Mouse (Mus musculus) midbrain, embryonic 10.5 days (tissue): ENCODE measurements at regions not wholly inside any gene's neighbourhood (a gene's known extent, or its start where the extent isn't known, plus 50 kb on each side); places are given as distances from the start of the nearest gene placed in this dataset.
A peak's percentile ranks its signal among the peaks of the same experiment; 100 is the strongest.

Experiments
- DNase-seq: peaks from one replicate; pipeline ENCODE4 v3.0.0-alpha.2; 2017; ENCODE audit warnings: low spot score
- H3K27ac ChIP-seq: fragments of 300-500 bp; sonication (generic); replicated peaks from 2 replicates; pipeline ENCODE4 v1.5.1; 2016; ENCODE audit warnings: mild to moderate bottlenecking
- H3K27me3 ChIP-seq: fragments of 300-500 bp; sonication (generic); 2 replicates; pipeline ENCODE4 v1.6.1; 2016; ENCODE audit warnings: low read depth, mild to moderate bottlenecking; ENCODE audit not compliant: poor library complexity, severe bottlenecking
- H3K36me3 ChIP-seq: fragments of 300-500 bp; sonication (generic); 2 replicates; pipeline ENCODE4 v1.6.1; 2016; ENCODE audit warnings: mild to moderate bottlenecking, moderate library complexity
- H3K4me1 ChIP-seq: fragments of 300-500 bp; sonication (generic); 2 replicates; pipeline ENCODE4 v1.6.1; 2016
- H3K4me3 ChIP-seq: fragments of 300-500 bp; sonication (generic); 2 replicates; pipeline ENCODE4 v1.5.1; 2016; ENCODE audit warnings: mild to moderate bottlenecking, moderate library complexity
- H3K9me3 ChIP-seq: fragments of 300-500 bp; sonication (generic); replicated peaks from 2 replicates; pipeline ENCODE4 v1.6.1; 2016; ENCODE audit warnings: mild to moderate bottlenecking
- WGBS: fragments of 180-500 bp; shearing (Covaris S2); methylation state at CpG from one replicate; pipeline ENCODE4 v1.1.7; 2016; 5-methylcytosine and 5-hydroxymethylcytosine counted together

- Histone ChIP-seq H3K9me3 (no peaks in the 10 kb centered on the region), H3K27ac (no peak overlapping the region), H3K27me3 (no peaks in the 10 kb centered on the region), H3K4me3 (no peak overlapping the region), H3K36me3 (no peaks in the 10 kb centered on the region), H3K4me1 (0 out of 2 replicates have a peak, but pooled peaks cover 6% of the 10 kb centered on the region)
- no peak for DNase-seq
- WGBS, result 66% methylated on average over 5 of the region's 5 CpGs
Measured at GRCm38 (mm10) chr7:72507946-72508345, 201.5 kb upstream of the Mctp2 start.

DNA sequence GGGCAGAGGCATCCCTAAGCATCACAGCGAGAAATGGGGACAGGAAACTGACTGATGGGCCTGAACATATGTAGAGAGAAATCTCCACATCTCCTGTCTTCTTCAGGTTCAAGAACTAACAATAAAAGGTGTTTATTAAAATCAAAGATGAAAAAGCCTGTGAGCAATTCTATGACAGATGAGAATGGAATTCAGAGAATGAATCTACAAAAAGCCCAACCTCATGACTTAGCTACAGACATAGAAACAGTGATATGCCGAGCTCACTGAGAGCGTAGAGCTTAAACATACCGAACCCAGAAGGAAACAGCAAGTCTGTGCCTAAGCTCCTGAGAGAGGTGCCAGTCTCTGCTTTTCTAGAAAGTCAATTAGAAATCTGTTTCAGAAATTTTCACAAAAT lies 203.7 kb upstream of the Mctp2 start:
- Histone ChIP-seq H3K27ac (no peak overlapping the region), H3K36me3 (no peaks in the 10 kb centered on the region), H3K9me3 (no peaks in the 10 kb centered on the region), H3K4me1 (0 out of 2 replicates have a peak, but pooled peaks cover 6% of the 10 kb centered on the region), H3K27me3 (no peaks in the 10 kb centered on the region), H3K4me3 (no peak overlapping the region)
- no peak for DNase-seq
- WGBS, result 90% methylated on average over 4 of the region's 4 CpGs

- Histone ChIP-seq H3K4me3 (no peak overlapping the region), H3K36me3 (no peaks in the 10 kb centered on the region), H3K27me3 (no peaks in the 10 kb centered on the region), H3K4me1 (peaks cover 3% of the 10 kb centered on the region), H3K27ac (no peak overlapping the region), H3K9me3 (no peaks in the 10 kb centered on the region)
- 87% methylated on average over 4 of the region's 4 CpGs for WGBS
- DNase-seq, result no peak
Measured at GRCm38 (mm10) chr7:72513446-72513845, 207.0 kb upstream of the Mctp2 start.

GRCm38 (mm10) chr7:72514851-72515250 lies 208.4 kb upstream of the Mctp2 start:
- 85% methylated on average over 2 of the region's 2 CpGs for WGBS

GRCm38 (mm10) chr7:72518421-72518972 lies 212.1 kb upstream of the Mctp2 start:
- Histone ChIP-seq H3K27me3 (no peaks in the 10 kb centered on the region), H3K27ac (no peak overlapping the region), H3K9me3 (no peaks in the 10 kb centered on the region), H3K36me3 (no peaks in the 10 kb centered on the region), H3K4me1 (peaks cover 17% of the 10 kb centered on the region), H3K4me3 (no peak overlapping the region)
- 53% methylated on average over 5 of the region's 5 CpGs for WGBS
- DNase-seq, result no peak

More at GRCm38 (mm10) chr7:72514851-72515250, 208.4 kb upstream of the Mctp2 start:
- Histone ChIP-seq H3K27ac (no peak overlapping the region), H3K27me3 (no peaks in the 10 kb centered on the region), H3K36me3 (no peaks in the 10 kb centered on the region), H3K4me1 (peaks cover 17% of the 10 kb centered on the region), H3K9me3 (no peaks in the 10 kb centered on the region), H3K4me3 (no peak overlapping the region)
- no peak for DNase-seq

- Histone ChIP-seq H3K27me3 (no peaks in the 10 kb centered on the region), H3K4me1 (peaks cover 17% of the 10 kb centered on the region), H3K4me3 (no peak overlapping the region), H3K27ac (0 out of 2 replicates have a peak overlapping the region, but pooled peaks have one; percentile 47), H3K9me3 (no peaks in the 10 kb centered on the region), H3K36me3 (no peaks in the 10 kb centered on the region)
- DNase-seq, result no peak
- 38% methylated on average over 6 of the region's 6 CpGs for WGBS
Measured at GRCm38 (mm10) chr7:72519359-72520115, 213.1 kb upstream of the Mctp2 start.

- Histone ChIP-seq H3K4me1 (no peaks in the 10 kb centered on the region), H3K4me3 (no peak overlapping the region), H3K9me3 (no peaks in the 10 kb centered on the region), H3K27ac (no peak overlapping the region), H3K27me3 (no peaks in the 10 kb centered on the region), H3K36me3 (no peaks in the 10 kb centered on the region)
- WGBS, result 87% methylated on average over 3 of the region's 3 CpGs
- no peak for DNase-seq
Measured at GRCm38 (mm10) chr7:72528873-72529272, 222.5 kb upstream of the Mctp2 start.

GRCm38 (mm10) chr7:72538288-72538687 lies 231.9 kb upstream of the Mctp2 start:
- WGBS, result 93% methylated on average over 6 of the region's 6 CpGs
- Histone ChIP-seq H3K27me3 (no peaks in the 10 kb centered on the region), H3K27ac (no peak overlapping the region), H3K4me3 (no peak overlapping the region), H3K9me3 (no peaks in the 10 kb centered on the region), H3K36me3 (no peaks in the 10 kb centered on the region), H3K4me1 (peaks cover 26% of the 10 kb centered on the region)
- no peak for DNase-seq

DNA sequence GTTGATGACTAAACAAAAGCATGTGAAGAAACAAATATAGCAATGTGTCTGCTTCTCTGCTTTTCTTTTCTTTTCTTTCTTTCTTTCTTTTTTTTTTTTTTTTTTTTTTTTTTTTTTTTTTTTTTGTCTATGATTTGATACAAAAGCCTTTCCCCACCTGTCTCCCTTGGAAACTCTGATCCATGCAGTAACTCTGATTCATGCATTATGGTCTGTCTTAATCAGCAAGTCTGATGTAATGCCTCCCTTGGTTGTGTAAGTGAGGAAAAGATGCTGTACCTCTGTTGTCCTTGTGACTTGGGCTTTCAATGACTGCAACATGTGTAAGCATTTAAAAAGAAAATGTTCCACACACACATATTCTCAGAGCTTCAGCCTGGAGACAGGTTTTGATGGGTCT lies 233.5 kb upstream of the Mctp2 start:
- Histone ChIP-seq H3K36me3 (no peaks in the 10 kb centered on the region), H3K4me3 (no peak overlapping the region), H3K27ac (no peak overlapping the region), H3K4me1 (peaks cover 30% of the 10 kb centered on the region), H3K9me3 (no peaks in the 10 kb centered on the region), H3K27me3 (no peaks in the 10 kb centered on the region)
- no peak for DNase-seq

DNA sequence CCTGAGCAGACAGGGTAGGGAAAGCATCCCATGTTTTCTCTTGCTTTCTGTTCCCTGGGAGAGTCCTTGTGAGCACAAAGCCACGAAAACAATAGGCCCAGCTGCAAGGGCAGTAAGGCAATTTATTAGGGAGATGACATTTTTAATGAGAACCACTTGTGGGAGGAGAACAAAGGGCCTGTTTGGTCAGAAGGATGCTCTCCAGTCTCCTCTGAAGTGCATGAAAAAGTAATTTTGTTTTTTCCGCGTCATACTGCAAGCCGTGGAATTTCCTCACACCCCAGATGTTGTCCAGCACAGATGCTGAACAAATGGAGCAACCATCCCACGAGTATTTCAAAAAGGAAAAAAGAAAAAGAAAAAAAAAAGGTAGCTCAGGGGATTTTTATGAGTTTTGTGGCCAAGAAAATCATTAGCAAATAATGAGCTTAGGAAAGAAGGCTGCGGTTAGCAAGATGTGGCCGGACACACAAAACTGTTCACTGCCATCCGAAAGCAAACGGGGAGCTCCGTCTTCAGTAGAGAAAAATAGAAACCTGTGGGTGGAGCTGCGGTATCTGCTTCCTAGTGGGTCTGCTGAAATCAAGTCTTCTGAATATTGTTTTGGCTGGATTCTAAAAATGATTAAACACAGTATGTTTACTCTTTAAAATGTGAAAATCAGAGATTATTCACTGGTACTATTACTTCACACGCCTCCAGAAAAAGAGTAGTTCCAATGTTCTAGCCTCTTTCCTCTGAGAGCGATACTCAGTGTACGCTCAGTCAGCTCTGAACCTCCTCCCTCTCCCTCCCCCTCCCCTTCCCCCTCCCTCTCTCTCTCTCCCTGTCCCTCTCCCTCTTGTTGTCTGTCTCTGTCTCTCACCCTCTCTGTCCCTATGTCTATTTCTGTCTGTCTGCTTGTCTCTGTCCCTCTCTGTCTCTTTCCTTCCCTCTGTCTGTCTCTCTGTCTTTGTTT lies 235.4 kb upstream of the Mctp2 start:
- Histone ChIP-seq H3K27me3 (no peaks in the 10 kb centered on the region), H3K36me3 (no peaks in the 10 kb centered on the region), H3K4me1 (peaks cover 30% of the 10 kb centered on the region), H3K4me3 (no peak overlapping the region), H3K9me3 (no peaks in the 10 kb centered on the region), H3K27ac (peak overlapping the region; percentile 60)
- 65% methylated on average over 14 of the region's 14 CpGs for WGBS
- DNase-seq, result no peak

GRCm38 (mm10) chr7:72543501-72543900 lies 237.1 kb upstream of the Mctp2 start:
- H3K27ac ChIP-seq, result no peak overlapping the region
- peaks cover 30% of the 10 kb centered on the region for H3K4me1 ChIP-seq
- WGBS, result 88% methylated on average over 4 of the region's 4 CpGs
- DNase-seq, result no peak
- H3K9me3 ChIP-seq, result peaks cover 5% of the 10 kb centered on the region; the same call in 1 of the 2 replicates
- no peak overlapping the region for H3K4me3 ChIP-seq
- no peaks in the 10 kb centered on the region for H3K27me3 ChIP-seq
- no peaks in the 10 kb centered on the region for H3K36me3 ChIP-seq

GRCm38 (mm10) chr7:72543946-72544345 lies 237.5 kb upstream of the Mctp2 start:
- peaks cover 5% of the 10 kb centered on the region; the same call in 1 of the 2 replicates for H3K9me3 ChIP-seq
- H3K36me3 ChIP-seq, result no peaks in the 10 kb centered on the region
- H3K4me1 ChIP-seq, result peaks cover 30% of the 10 kb centered on the region
- H3K27ac ChIP-seq, result no peak overlapping the region
- no peak overlapping the region for H3K4me3 ChIP-seq
- 56% methylated on average over 4 of the region's 4 CpGs for WGBS
- H3K27me3 ChIP-seq, result no peaks in the 10 kb centered on the region
- DNase-seq, result no peak
